Mouse (Mus musculus): Measurements from ENCODE around the gene Rhod.

- no peak for TF ChIP-seq POLR2AphosphoS5 (IDR thresholded peaks at IDR 0.05; ENCODE audit: borderline replicate concordance, low read depth, low read length)
- TF ChIP-seq CHD1 (IDR thresholded peaks at IDR 0.05; ENCODE audit: low read depth, low read length), result no peak
- no peak for TF ChIP-seq E2F4 (IDR thresholded peaks at IDR 0.05; ENCODE audit: borderline replicate concordance, low read depth, low read length)
- no peak for TF ChIP-seq UBTF (IDR thresholded peaks at IDR 0.05; ENCODE audit: borderline replicate concordance, insufficient read depth, low read depth, low read length)
- no peak for TF ChIP-seq POLR2A (IDR thresholded peaks at IDR 0.05; ENCODE audit: control insufficient read depth in 1 of 2, insufficient read depth in 1 of 2, low read depth in 1 of 2, low read length in 2 of 2, poor library complexity in 1 of 2)
- no peak for TF ChIP-seq NRF1 (IDR thresholded peaks at IDR 0.05; ENCODE audit: insufficient read depth, low read depth, low read length, poor library complexity, severe bottlenecking)
- no peak for TF ChIP-seq MAFK (IDR thresholded peaks at IDR 0.05; ENCODE audit: borderline replicate concordance, low read depth, low read length)
- no peak for TF ChIP-seq MYC (IDR thresholded peaks at IDR 0.05; ENCODE audit: low read depth, low read length)
- no peak for TF ChIP-seq CTCF (IDR thresholded peaks at IDR 0.05 in 2 of 3, conservative IDR thresholded peaks at IDR 0.05 in 1 of 3; ENCODE audit: control insufficient read depth in 1 of 3, insufficient read depth in 1 of 3, low read depth in 2 of 3, low read length in 3 of 3, poor library complexity in 1 of 3, severe bottlenecking in 1 of 3)
- TF ChIP-seq EP300 (IDR thresholded peaks at IDR 0.05; ENCODE audit: low read depth in 1 of 2, low read length in 2 of 2), result no peak
- TF ChIP-seq TBP (IDR thresholded peaks at IDR 0.05; ENCODE audit: low read depth, low read length), result no peak
- TF ChIP-seq SIN3A (IDR thresholded peaks at IDR 0.05; ENCODE audit: low read length), result no peak
- TF ChIP-seq GABPA (IDR thresholded peaks at IDR 0.05; ENCODE audit: low read depth, low read length), result no peak
These were observed 48.6 kb upstream of the Rhod start for GRCm38 (mm10) chr19:4487877-4488276.

Data from MEL (cell line).